Mouse (Mus musculus) brain, adult 10 weeks (tissue): ENCODE measurements around the gene Qpctl. TPM values are rescaled to one million over a fixed set of nuclear protein-coding genes. Genes with fewer than 3 reads are reported as not detected.

Experiments used
- polyA plus RNA-seq: library from polyadenylated mRNA; stranded (reverse); fragments of 350-450 nt; fragmentation: Illumina TruSeq; extraction: RNeasy Lipid Tissue Mini Kit (QIAGEN cat#74804); gene quantifications from one replicate; pipeline ENCODE4 v1.2.3, GENCODE M21; 2015; ENCODE audit warnings: low read depth, low replicate concordance

Gene Qpctl
- 14.4 TPM for polyA plus RNA-seq

DNA sequence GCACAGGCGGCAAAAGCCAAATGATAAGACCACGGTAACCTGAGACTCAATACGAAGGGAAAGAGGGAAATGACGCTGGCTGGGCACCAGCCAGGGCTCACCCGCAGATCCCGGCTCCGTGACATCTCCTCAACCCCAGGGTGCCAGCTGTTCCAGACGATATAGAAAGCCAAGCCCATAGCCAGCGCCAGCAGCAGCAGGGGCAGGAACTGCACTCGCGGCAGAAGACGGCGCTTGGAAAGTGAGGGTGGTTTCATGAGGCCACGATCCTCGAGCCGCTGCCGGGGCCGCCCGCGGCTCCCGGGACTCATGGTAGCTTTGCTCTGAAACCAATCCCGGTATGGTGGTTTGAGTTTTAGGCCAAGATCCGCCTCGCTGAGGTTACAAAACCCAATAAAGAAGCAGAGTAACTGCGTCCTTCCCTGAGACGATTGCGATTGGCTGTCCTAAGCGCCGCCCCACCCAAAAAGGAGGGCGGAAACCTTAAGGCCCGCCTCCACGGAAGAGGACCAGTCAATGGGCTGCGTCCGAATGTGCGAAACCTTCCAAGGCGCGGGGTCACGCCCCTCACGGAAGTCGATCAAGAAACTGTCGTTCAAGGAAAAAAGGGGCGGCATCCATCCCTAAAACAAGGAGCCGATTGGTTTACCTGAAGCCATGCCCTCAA, at the start of gene Qpctl:
TSS of gene Qpctl (minus strand) at position 417 of the 667 bp plus-strand sequence.

DNA sequence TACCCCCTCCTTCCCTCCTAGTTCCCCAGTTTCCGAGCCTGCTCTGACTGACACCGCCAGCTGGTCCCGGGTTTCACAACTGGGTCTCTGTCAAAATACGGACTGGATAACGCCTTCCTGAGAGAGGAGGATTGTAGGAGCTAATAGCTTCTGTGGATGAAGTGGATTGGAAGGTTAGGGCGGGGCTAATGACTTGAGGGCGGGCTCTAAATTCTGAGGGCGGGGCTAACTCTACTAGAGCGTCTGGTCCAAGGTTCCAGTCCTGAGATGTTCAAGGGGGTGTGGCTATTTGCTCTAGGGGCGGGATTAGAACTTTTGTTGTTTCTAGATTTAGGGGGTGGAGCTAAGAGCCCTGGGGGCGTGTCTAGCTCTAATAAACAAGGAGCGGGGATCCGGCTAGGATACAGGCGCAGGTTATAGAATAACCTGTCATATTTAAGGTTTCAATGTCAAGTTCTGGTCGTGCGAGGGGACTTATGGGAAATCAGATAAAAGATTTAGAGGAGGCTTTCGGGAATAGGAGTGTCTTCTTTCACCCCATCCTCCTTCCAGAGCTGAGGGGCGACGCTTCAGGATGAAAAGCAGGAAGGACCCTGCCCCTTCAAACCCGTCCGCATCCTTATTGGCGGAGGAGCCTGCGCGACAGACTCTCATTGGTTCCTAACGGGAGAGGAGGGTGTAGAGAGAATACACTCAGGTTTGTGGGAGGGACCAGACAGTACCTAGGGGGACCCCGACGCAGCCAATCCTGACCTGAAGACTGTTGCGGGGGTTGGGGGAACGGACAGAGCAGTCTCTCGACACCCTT, 26.8 kb upstream of the Qpctl start, which contains the start of gene Eml2:
TSS of gene Eml2 (plus strand) at position 714 of the 808 bp plus-strand sequence.

DNA sequence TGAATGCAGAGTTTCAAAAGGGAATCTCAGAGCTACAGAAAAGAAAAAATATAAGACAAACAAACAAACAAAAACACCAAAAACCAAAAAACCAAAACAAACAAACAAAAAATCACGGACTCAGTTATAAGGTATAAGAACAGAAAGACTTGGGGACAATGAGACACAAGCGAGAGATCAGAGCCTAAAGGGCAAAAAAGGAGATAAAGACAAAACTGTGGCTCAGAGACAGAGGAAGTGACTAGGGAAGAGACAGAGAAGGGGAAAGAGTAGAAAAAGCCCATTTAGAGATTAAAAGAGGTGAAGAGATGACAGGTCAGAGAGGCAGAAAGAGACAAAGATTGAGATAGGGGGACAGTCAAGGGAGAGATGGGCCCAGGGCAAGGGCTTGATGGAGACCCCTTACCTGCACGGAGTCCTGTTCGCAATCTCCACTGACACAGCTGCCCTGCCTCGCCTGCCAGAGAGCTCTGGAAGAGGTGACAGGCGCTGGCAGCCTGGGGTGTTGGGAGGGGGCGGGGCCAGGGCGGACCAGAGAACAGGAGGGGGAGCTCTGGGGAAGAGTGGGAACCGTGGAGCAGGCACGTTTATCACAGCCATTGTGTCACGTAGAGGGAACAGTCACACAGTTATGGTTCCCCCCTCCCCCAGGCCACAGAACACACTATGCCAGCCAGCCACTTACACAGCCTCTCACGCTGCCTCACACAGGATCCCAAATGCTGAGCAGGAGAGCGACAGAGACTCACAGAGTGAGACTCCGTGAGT, 16.7 kb upstream of the Qpctl start, which contains the start of gene Gipr:
TSS of gene Gipr (minus strand) at position 472 of the 768 bp plus-strand sequence.

DNA sequence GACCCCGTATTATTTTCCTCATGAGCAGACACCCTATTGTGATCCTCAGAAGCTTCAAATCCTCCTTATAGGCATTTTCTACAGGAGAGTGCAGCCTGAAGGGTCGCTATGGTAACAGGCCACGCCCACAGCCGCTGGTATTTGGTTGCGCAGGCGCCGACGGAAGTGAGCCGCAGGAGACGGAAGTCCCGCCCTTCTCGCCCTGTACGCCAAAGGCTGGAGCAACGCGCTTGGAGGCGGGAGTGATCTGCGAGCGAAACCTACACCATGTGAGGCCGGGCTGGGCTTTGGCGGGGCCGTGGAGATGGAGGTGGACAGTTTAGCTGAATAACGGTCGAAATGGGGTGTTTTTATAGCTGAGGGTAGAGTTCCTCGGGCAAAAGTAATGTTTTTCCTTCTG, 535 bp upstream of the Qpctl start, which contains the start of gene Snrpd2:
TSS of gene Snrpd2 (plus strand) at position 97 of the 400 bp plus-strand sequence.

GRCm38 (mm10) chr7:19119631-19120429, 29.3 kb downstream of the Qpctl start, which contains the start of gene Fbxo46:
Gene Fbxo46, plus strand, starts transcription at chr7:19119859.

DNA sequence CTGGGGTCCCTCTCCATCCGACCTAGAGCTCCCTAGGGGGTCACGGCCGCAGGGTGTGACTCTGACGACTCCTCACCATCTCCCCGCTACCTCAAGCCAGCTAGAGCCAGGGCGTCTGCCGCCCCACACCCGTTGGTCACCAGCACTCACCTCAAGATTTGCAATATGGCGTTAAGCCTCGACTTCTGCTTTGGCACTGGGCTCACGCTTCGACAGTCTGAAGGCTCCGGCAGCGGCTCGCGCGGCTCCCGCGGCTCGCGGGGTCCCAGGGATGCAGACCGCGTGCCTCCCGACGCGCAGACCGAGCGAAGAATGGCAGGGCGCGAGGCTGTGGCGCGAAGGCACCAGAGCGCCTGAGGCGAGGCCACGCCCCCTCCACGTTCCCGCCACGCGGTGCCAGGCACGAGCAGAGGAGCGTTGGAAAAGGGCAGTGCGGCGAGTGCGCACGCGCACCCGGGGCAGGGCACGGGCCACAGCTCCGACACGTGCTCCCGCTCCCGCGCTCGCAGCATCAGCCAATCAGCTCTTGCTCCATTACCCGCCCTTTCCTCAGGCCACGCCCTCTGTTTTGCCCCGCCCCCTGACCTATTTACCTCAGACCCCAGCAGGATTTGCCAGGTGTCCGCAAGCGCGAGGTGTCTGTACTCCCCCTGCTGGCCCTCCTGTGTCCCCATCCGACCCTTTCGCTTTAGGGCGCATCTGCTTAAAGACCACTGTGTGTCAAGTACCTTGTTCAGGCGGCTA, 30.9 kb downstream of the Qpctl start, which contains the start of gene Gm4969:
TSS of gene Gm4969 (minus strand) at position 341 of the 744 bp plus-strand sequence.

GRCm38 (mm10) chr7:19094471-19094825, 54.6 kb downstream of the Qpctl start, which contains the start of gene Six5:
Gene Six5, plus strand, starts transcription at chr7:19094594.

Other genes starting within 250 kb of the Qpctl start
- 11.0 TPM for gene Ccdc61, start 238.9 kb downstream of the Qpctl start, polyA plus RNA-seq
- 20.2 TPM for gene Nova2, start 223.4 kb downstream of the Qpctl start, polyA plus RNA-seq
- gene Nanos2, start 161.9 kb downstream of the Qpctl start, polyA plus RNA-seq: 0.30 TPM
- gene Mypop, start 158.0 kb downstream of the Qpctl start, polyA plus RNA-seq: 33.4 TPM
- gene Irf2bp1, start 145.2 kb downstream of the Qpctl start, polyA plus RNA-seq: 28.9 TPM
- gene Foxa3, start 125.8 kb downstream of the Qpctl start, polyA plus RNA-seq: not detected
- gene Sympk, start 124.9 kb downstream of the Qpctl start, polyA plus RNA-seq: 81.7 TPM
- 0.18 TPM for gene Rsph6a, start 94.6 kb downstream of the Qpctl start, polyA plus RNA-seq
- gene Dmwd, start 73.1 kb downstream of the Qpctl start, polyA plus RNA-seq: 108 TPM
- gene Dmpk, start 65.4 kb downstream of the Qpctl start, polyA plus RNA-seq: 19.0 TPM
- gene Six5, start 54.7 kb downstream of the Qpctl start, polyA plus RNA-seq: 1.9 TPM
- gene Gm4969, start 30.9 kb downstream of the Qpctl start, polyA plus RNA-seq: 0.33 TPM
- gene Fbxo46, start 29.4 kb downstream of the Qpctl start, polyA plus RNA-seq: 7.9 TPM
- 82.5 TPM for gene Snrpd2, start 431 bp upstream of the Qpctl start, polyA plus RNA-seq
- gene Gipr, start 16.8 kb upstream of the Qpctl start, polyA plus RNA-seq: 1.8 TPM
- 113 TPM for gene Eml2, start 27.1 kb upstream of the Qpctl start, polyA plus RNA-seq
- 3.4 TPM for gene Gpr4, start 63.2 kb upstream of the Qpctl start, polyA plus RNA-seq
- gene Opa3, start 79.0 kb upstream of the Qpctl start, polyA plus RNA-seq: 44.3 TPM
- gene Vasp, start 122.5 kb upstream of the Qpctl start, polyA plus RNA-seq: 14.7 TPM
- not detected for gene Ppm1n, start 130.8 kb upstream of the Qpctl start, polyA plus RNA-seq
- gene Rtn2, start 133.3 kb upstream of the Qpctl start, polyA plus RNA-seq: 116 TPM
- gene Fosb, start 160.8 kb upstream of the Qpctl start, polyA plus RNA-seq: 8.0 TPM
- gene Ercc1, start 195.5 kb upstream of the Qpctl start, polyA plus RNA-seq: 39.0 TPM
- gene Cd3eap, start 210.2 kb upstream of the Qpctl start, polyA plus RNA-seq: 17.9 TPM
- 2.5 TPM for gene Ppp1r13l, start 210.5 kb upstream of the Qpctl start, polyA plus RNA-seq
- gene Ercc2, start 232.7 kb upstream of the Qpctl start, polyA plus RNA-seq: 28.2 TPM